Mouse (Mus musculus) mouse trophoblast stem cell (cell line): Measurements from ENCODE around the gene Khdrbs2.
"Not testable (repeated sequence)": the region's sequence is repeated elsewhere in the genome, so short reads cannot be mapped to it uniquely, and the experiment has no call there.

ENCODE experiments used
- in situ Hi-C, 2 experiments: fragments of 300-500 bp; cut with MseI, MboI; formaldehyde crosslinking; loops; 2 replicates in 1 of 2; 3 replicates in 1 of 2; pipeline ENCODE4 v1.15.1; 2025

Khdrbs2 gene

DNA sequence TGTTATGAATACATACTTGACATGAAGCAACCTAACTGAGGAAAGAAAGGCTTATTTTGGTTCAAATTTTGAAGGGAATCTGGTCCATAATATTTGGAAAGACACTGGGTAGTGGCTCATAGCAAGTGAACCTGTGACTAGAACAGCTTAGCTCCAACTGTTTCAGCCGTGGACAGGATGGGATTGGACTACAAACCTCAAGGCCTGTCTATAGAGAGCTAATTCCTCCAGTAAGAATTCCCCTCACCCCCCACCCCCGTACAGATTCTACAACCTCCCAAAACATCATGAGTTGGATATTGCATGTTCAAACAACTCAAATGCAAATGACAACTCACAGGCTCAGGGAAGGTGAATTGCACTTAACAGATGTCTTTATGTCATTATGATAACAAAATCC, 298.5 kb downstream of the Khdrbs2 start:
- in situ Hi-C loops: no loop called here

DNA sequence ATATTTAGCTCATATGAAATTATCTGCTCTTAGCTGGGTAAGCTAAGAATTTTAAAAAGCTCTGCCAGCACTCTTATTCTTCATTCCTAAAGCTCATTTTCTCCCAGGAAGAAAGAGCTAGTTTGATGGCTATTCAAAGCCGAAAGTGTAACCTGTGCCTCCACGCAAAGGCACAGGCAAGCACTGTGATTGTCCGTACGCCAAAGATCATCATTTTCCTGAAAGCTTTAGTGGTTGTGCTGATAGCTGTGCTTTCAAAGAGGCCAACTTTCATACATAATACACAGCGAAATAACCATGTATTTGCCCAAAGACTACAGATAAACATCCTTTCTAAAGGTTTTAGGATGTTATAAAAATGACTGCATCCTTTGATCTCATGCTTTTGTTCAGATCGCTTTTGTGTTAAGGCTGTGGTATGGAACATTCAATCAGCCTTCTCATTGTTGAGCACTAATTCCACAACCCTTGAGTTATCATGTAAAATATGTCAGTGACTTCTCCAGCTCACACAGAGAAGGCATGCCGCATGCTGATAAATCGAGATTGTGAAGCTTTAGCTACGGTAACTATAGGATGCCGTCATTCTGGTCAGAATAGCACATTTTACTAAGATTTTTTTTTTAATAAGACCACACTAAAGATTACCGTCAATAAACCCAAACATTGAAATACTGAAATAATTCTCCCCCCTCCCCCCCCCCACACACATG, 299.1 kb downstream of the Khdrbs2 start:
- in situ Hi-C loops: no loop called here

DNA sequence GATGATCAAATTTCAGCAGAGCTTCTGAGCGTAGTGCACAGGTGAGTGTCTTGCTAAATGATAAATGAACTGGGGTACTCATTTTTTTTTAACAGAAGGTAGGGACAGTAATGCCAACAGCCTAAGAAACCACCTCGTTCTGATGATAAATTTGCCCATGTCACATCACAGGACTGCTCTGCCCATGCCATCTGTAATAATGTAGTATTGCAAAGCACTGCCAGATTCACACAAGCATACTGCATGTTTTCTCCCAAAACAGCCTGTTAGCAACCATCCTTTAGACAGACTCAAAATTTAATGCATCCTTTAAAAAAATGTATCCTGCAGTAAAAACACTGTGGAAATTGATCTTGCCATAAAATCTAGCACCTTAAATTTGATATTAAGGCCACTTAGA, 315.4 kb downstream of the Khdrbs2 start:
- in situ Hi-C loops: no loop called here

DNA sequence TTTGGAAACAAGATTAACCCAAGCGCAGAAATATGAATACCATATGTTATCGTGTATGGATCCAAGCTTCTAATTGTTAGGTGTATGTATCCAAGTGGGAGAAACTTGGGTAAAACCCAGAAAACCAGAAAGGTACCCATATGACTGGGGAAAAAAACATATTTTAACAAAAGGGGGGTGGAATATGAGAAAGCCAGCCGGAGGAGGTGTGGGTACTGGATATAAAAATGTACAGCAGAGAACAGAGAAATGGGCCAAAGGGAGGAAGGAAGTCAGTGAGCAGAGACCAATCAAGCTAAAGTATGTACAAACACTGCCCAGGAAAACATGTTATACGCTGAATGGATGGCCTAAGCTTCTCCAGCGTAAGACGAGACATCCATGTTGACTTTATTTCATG, 330.9 kb downstream of the Khdrbs2 start:
- in situ Hi-C loops: no loop called here

DNA sequence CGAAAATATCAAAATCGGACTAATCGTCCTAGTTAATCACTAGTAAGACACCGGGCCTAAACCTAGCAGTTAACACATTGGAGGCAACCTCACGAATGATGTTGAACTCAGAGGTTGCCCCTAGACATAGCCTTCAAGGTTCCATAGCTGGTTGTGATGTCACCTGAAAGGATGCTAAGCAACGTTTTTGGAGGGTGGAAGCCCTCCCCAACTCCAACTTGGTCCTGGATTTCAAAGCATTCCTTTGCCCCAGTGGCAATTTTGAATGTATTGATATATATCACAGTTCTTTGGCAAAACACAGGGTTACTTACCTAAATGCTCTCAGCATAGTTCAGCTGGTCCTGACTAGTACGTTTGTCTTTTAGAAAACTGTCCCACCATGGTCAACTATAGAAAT, 374.7 kb downstream of the Khdrbs2 start, which contains the start of gene Gm5415:
Gene Gm5415 (minus strand): TSS at position 101 of the 400 bp plus-strand sequence.
- in situ Hi-C loops: not testable (repeated sequence)

DNA sequence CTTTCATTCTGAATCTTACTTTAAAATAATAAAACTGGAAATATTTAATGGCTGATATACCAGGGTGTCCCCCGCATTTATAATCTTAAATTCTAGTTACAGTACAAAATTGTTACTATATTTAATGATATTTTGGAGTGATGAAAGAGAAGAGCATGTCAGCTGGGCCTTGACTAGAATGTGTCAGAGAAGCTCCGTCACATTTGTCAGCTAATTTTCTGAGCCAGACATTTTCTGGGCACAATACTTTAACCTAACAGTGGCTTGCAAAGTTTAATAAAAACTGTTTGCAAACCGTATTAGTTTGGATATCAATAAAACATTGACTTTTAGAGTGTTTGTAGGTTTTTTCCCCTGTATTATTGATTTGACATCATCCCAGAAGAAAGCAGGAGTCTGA, 380.9 kb downstream of the Khdrbs2 start:
- in situ Hi-C loops: no loop called here

DNA sequence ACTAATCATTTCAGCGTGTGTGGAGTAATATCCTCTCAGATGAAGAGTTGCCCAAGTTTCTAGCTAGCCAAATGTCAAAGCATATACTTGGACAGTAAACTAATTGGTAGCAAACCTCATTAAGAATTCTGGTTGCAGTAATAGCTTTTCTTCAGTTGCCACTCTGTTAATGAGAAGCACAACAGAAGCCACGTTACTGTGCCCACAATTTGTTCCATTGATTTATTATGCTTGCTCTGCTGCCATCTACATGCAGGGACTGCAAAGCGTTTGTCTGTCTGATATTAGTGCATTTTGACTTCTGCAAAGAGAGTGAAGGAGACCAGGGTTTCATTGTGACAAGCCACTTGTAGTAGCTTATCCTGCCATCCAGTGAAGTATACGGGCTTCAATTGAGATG, 381.4 kb downstream of the Khdrbs2 start:
- in situ Hi-C loops: no loop called here

DNA sequence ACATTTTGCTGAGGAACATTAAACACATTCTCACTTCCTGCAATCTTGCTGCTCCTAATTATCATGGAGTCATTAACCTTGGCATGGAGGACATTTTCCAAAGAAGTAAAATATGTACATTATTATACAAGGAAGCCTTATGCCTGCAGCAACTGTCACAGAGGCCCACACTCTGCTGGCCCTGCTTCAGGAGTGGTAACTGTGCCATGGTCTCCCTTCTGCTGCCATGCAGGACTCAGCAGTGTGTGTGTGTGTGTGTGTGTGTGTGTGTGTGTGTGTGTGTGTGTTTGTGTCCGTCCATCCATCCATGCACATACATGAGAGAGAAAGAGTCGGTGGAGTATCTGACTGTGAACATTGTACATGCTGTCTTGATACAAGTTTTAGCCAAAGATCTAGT, 396.4 kb downstream of the Khdrbs2 start:
- in situ Hi-C loops: no loop called here

DNA sequence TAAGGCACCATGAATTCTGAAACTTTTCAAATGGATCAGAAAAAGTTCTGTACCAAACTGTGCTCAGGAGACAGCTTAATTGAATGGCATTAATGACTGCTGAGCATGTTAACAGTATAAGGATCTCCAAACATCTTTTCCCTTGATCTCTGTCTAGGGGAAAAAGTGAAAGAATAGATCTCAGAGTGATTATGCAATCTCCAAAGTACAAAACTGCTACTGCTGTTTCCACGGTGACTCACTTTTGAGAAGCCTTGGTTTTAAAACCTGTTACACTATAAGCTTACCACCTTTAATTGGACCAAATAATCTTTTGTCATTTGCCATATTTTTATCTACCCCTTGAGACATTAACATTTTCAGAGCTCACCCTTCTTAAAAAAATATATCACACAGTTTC, 453.5 kb downstream of the Khdrbs2 start:
- in situ Hi-C loops: no loop called here

DNA sequence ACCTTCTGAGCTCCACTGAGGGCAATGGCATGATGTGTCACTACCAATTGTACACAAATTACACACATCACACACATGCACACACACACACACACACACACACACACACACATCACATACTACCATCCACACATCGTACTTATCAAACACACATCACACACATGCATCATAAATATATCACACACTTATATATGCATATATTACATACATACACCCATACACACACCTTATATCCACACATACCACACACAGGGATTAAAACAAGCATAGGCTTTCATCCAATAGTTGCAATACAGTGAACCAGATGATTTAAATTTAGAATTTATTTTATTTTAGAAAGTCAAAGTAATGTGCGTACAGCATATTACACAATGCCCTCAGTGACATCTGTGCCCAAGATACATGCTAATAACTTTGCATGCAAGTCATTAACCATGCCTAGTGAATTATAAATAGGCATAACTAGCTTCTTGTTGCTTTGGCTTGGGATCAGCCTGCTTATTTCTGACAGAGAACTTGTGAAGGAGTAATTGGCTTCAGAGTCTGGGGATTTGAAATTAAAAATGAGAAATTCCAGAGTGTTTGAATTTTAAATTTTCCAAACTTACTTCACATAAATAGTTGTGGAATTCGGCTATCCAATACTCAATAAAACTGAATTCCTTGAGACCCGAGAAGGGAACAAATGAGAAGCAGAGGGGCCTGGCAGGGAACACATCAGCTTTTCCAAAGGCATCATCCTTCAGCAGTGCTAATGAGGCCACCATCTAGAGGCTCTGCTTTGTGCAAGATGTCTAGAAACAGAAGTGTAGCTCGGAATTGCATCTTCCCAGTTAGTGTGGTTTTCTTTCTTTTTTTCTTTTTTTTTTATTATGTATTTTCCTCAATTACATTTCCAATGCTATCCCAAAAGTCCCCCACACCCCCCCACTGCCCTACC, 460.2 kb downstream of the Khdrbs2 start:
- in situ Hi-C loops: no loop called here

DNA sequence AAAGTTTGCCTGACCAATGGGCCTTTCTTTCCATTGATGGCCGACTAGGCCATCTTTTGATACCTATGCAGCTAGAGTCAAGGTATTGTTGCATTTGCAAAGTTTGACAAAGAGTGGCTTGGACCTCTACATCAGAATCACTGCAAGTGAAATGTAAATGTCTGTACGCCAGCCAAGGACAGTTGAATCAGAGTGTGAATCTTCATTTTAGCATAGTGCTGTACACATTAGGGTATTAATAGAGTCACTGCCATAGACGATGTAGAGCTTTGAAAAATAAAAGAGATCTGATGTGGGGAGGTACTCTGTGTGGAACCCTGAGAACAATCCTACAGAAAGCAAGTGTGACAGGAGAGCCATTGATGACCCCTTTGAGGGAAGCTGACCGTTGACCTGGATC, 460.9 kb downstream of the Khdrbs2 start:
- in situ Hi-C loops: no loop called here

DNA sequence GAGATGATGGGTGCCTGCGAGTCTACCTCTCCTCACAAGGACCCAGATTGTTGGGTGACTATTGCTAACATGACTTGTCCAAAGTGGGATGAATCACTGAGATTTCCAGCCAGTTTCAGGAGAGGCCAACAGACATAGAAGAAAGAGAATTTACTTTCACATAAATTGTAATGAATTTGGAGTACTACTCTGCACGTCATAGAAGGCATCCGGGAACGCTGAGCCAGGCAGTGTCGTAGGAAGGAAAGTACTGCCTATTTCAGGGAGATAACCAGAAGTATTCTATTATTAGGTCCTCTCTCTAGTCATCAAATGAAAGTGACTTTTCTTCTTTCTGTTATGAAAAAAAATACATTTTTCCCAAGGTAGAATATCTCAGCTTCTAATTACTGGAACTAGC, 466.6 kb downstream of the Khdrbs2 start:
- in situ Hi-C loops: no loop called here

DNA sequence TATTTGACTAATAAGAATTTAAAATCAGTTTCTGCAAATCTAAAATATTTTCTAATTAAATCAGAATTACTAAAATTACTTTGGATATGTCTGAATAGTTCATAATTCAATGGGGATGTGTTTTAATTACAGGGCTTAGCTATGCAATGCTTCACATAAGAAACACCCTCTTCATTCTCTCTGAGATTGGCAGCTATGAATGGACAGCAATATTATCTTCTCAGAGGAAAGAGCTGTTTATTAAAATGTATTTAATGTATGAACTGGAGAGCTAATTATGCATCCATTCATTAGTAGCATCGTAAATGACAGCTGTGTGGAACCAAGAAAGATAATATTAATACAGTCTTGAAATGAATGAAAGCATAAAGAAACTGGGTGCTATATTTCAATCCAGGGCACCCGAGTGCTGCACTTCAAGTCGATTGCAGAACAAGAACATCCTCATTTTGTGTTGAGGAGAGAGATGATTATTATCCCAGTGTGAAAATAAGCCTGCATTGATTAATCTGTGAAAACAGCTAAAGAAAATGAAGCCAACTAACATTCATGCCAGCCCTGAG, 477.2 kb downstream of the Khdrbs2 start:
- in situ Hi-C loops: no loop called here

DNA sequence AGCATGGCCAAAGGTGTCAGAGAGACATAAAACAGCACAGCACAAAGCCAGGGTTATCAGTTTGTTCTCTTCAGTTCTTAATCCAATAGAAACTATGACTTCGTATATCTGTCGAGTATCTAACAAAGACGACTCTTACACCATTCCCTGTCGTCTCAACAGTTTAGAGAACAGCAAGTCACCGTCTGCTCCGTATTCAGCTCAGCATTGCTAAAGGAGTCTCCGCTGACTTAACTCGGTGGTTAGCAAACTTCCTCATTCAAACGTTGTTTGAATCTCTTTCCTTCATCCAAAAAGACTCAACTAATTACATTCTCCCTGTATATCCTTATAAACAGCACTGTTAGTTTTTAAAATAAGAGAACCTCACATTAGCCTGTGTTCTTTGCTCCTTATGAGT, 521.3 kb downstream of the Khdrbs2 start:
- in situ Hi-C loops: no loop called here

DNA sequence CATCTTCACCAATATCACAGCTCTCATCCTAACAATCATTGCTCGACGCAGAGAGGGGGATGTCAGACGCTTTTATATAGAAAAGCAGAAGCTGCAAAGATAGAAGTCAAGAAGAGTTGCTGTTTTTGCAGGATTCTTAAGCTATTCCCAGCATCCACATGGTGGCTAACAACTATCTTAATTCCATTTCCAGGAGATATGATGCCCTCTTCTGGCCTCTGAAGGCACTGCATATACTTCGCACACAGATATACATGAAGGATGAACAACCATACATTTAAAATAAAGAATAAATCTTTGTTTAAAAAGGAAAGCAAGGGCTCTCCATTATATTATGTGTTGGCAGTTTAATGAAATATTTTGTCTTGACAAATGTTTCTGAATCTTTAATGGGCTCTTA, 527.6 kb downstream of the Khdrbs2 start:
- in situ Hi-C loops: no loop called here

DNA sequence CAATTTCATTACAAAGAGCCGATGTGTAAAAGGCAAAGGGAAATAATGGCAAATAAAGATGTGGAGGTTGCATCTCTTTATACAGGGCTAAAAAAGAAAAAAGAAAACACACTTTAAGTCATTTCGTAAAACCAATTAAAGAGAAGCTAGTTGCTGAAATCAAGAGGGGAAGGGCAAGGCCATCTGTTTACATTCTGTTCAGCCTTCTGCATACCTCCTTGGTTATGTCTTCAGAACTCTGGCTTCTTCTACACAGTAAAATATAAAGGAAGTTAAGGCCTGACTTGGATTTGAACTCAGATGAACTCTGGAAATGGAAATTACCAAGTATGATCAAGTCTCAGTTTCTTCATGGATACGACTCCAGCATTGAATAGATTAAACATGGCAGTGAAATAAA, 528.8 kb downstream of the Khdrbs2 start:
- in situ Hi-C loops: no loop called here
